Mouse (Mus musculus) megakaryocyte, embryonic 14.5 days (primary cell): ENCODE measurements around the gene Gtf2ird1.
"Not testable (repeated sequence)": the region's sequence is repeated elsewhere in the genome, so short reads cannot be mapped to it uniquely, and the experiment has no call there.

ENCODE experiments used
- FLI1 ChIP-seq: IDR thresholded peaks from 2 replicates; pipeline ENCODE4 v1.6.1; 2012; ENCODE audit warnings: low read length, inconsistent platforms, mixed read lengths
- GATA1 ChIP-seq: IDR thresholded peaks from 3 replicates; pipeline ENCODE4 v1.6.1; 2012; ENCODE audit warnings: mixed read lengths, low read length, inconsistent platforms, borderline replicate concordance

DNA sequence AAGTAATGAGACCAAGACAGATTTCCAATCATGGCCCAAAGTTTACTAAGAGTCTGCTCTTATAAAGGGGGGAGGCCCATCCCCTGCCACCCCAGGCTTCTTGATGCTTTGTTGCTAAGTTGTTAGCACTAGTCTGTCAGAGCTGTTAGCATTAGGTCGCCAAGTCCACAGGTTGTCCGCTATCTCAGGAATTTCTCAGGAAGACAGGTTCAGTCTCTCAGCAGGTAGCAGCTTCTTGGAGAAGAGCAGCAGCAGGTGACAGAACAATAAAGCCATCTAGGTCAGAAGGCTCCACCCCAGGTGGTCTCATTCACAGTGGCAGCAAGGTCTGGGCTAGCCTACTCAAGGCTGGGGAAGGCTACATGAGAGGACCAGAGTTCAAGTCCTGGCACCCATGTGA lies 119.5 kb downstream of the Gtf2ird1 start:
- TF ChIP-seq GATA1, FLI1: not testable (repeated sequence)
